Mouse (Mus musculus): ENCODE results near the gene Trcg1.

Trcg1 gene

GRCm38 (mm10) chr9:57295666-57296065 is 59.3 kb downstream of the Trcg1 start:
- no peak for DNase-seq (ENCODE audit: low spot score in 2 of 2)

GRCm38 (mm10) chr9:57296277-57296676 is 59.9 kb downstream of the Trcg1 start:
- no peak for DNase-seq (ENCODE audit: low spot score in 2 of 2)

- DNase-seq (ENCODE audit: low spot score in 2 of 2), result no peak
These were observed 61.6 kb downstream of the Trcg1 start for GRCm38 (mm10) chr9:57297938-57298337.
